In genomic region chr7:80901541-80902274, GRCm38 (mm10) we compare ENCODE assay signal across 8 mouse cellular contexts. TPM values are rescaled to one million over a fixed set of nuclear protein-coding genes. Genes with fewer than 3 reads are reported as not detected.
DNase-seq lines count a peak whose midpoint lies in the region; ATAC-seq and TF ChIP-seq lines count a peak whose summit lies in the region.

No protein-coding gene starts in this region.

- no peak for TF ChIP-seq EP300 in heart, adult 2 months (IDR thresholded peaks at IDR 0.05; ENCODE audit: insufficient read depth, low read depth, low read length)

- no peak for TF ChIP-seq POLR2A in heart, adult 2 months (IDR thresholded peaks at IDR 0.05; ENCODE audit: insufficient read depth, low read depth, low read length)

- no peaks in the 10 kb centered on the region for H3K27me3 ChIP-seq in heart, adult 2 months (ENCODE audit: control insufficient read depth, insufficient read depth, low read length)
- no peaks in the 10 kb centered on the region for H3K27me3 ChIP-seq in G1E (ENCODE audit: insufficient read depth, low read length)
- H3K27me3 ChIP-seq in heart, embryonic 15.5 days = no peaks in the 10 kb centered on the region
- no peaks in the 10 kb centered on the region for H3K27me3 ChIP-seq in liver, embryonic 13.5 days

- no peak for DNase-seq in heart, adult 2 months
- DNase-seq in heart, postnatal 25 days (ENCODE audit: low spot score) = no peak
- no peak for DNase-seq in G1E (ENCODE audit: low spot score)
- no peak for DNase-seq in liver, embryonic 13.5 days
- peak; percentile 29 for DNase-seq in thymus, postnatal 25 days
- no peak for DNase-seq in left cerebral cortex, postnatal 36 days (ENCODE audit: low spot score in 2 of 2)
- no peak for DNase-seq in ovary, postnatal 36 days (ENCODE audit: low spot score)

- H3K27ac ChIP-seq in heart, adult 2 months = peak overlapping the region; percentile 90
- H3K27ac ChIP-seq in heart, embryonic 15.5 days = peak overlapping the region; percentile 85
- H3K27ac ChIP-seq in liver, embryonic 13.5 days = peak overlapping the region; percentile 85

- ATAC-seq in G1E (ENCODE audit: extremely low read depth, insufficient number of reproducible peaks, low FRiP score, poor library complexity, severe bottlenecking) = no peak
- no peak for ATAC-seq in heart, embryonic 15.5 days (replicated peaks; ENCODE audit: insufficient number of reproducible peaks, insufficient read depth, low FRiP score, low read depth)
- no peak for ATAC-seq in liver, embryonic 13.5 days (ENCODE audit: low read depth)

- H3K79me2 ChIP-seq in heart, adult 2 months (replicated peaks; ENCODE audit: control insufficient read depth, insufficient read depth, low read length) = no peaks in the 10 kb centered on the region

- no peak for TF ChIP-seq CTCF in heart, adult 2 months (IDR thresholded peaks at IDR 0.05)
- no peak for TF ChIP-seq CTCF in G1E (IDR thresholded peaks at IDR 0.05; ENCODE audit: low read depth, low read length)

- H3K4me3 ChIP-seq in heart, adult 2 months = peak overlapping the region; percentile 56
- H3K4me3 ChIP-seq in G1E (ENCODE audit: low read depth, low read length) = peak overlapping the region; percentile 82
- peak overlapping the region; percentile 80 for H3K4me3 ChIP-seq in heart, embryonic 15.5 days
- H3K4me3 ChIP-seq in liver, embryonic 13.5 days (replicated peaks) = peak overlapping the region; percentile 79

- intact Hi-C loops in heart, adult 2 months (cut with DNase I) = loop anchor here (2.0 to 5.0 kb wide), 2 partner anchors 45 to 91 kb away; partner anchors contain the start of genes Sec11a and Zfp592
- intact Hi-C loops in heart, postnatal 25 days (cut with DNase I) = loop anchor here (5.0 kb wide), 1 partner anchor 46 kb away; the partner anchor contains the start of gene Sec11a
- intact Hi-C loops in left cerebral cortex, postnatal 36 days (cut with DNase I) = no loop called here

- H3K4me1 ChIP-seq in heart, adult 2 months (ENCODE audit: control insufficient read depth, insufficient read depth, low read length) = peaks cover 2% of the 10 kb centered on the region
- peaks cover 58% of the 10 kb centered on the region for H3K4me1 ChIP-seq in G1E (ENCODE audit: insufficient read depth, low read depth, low read length)
- peaks cover 25% of the 10 kb centered on the region for H3K4me1 ChIP-seq in heart, embryonic 15.5 days (replicated peaks)
- H3K4me1 ChIP-seq in liver, embryonic 13.5 days (replicated peaks) = peaks cover 56% of the 10 kb centered on the region

- peak overlapping the region; percentile 86 for H3K4me2 ChIP-seq in heart, embryonic 15.5 days
- peak overlapping the region; percentile 87 for H3K4me2 ChIP-seq in liver, embryonic 13.5 days

- no peaks in the 10 kb centered on the region for H3K9me3 ChIP-seq in G1E (replicated peaks)
- no peaks in the 10 kb centered on the region for H3K9me3 ChIP-seq in heart, embryonic 15.5 days (replicated peaks)
- no peaks in the 10 kb centered on the region for H3K9me3 ChIP-seq in liver, embryonic 13.5 days (replicated peaks)

- peak overlapping the region; percentile 67 for H3K9ac ChIP-seq in heart, adult 2 months (ENCODE audit: low read depth, low read length)
- peak overlapping the region; percentile 78 for H3K9ac ChIP-seq in heart, embryonic 15.5 days
- peak overlapping the region; percentile 77 for H3K9ac ChIP-seq in liver, embryonic 13.5 days

- WGBS in heart, adult 2 months = 24% methylated on average over 15 of the region's 15 CpGs
- 26% methylated on average over 15 of the region's 15 CpGs for WGBS in heart, embryonic 15.5 days
- 32% methylated on average over 15 of the region's 15 CpGs for WGBS in liver, embryonic 13.5 days (ENCODE audit: insufficient replicate concordance)

- no peaks in the 10 kb centered on the region for H3K36me3 ChIP-seq in heart, adult 2 months (ENCODE audit: control insufficient read depth, insufficient read depth, low read length)
- H3K36me3 ChIP-seq in G1E (replicated peaks) = peaks cover 80% of the 10 kb centered on the region
- H3K36me3 ChIP-seq in heart, embryonic 15.5 days = peaks cover 9% of the 10 kb centered on the region; the same call in 1 of the 2 replicates
- H3K36me3 ChIP-seq in liver, embryonic 13.5 days = peaks cover 28% of the 10 kb centered on the region

RNA-seq across cellular contexts. Expression of gene Wdr73, which starts 0.6 kb away (rescaled TPM):
- 1 to 10 TPM; 4.3 to 7.2 TPM for total RNA-seq in heart, adult 2 months (2021)
- 7.7 and 10.7 TPM in 2 replicates for polyA plus RNA-seq in heart, adult 2 months (2012; rRNA removed)
- total RNA-seq in heart, postnatal 25 days (2021) = 1 to 10 TPM; 5.7 to 6.0 TPM
- 13.2 and 14.4 TPM in 2 replicates for total RNA-seq in G1E (2014; fragmentation: Nextera tagmentation)
- total RNA-seq in G1E (2017) = 31.1 and 35.0 TPM in 2 replicates
- 17.7 and 19.0 TPM in 2 replicates for polyA plus RNA-seq in G1E (2012)
- polyA plus RNA-seq in heart, embryonic 15.5 days (2015; fragmentation: Nextera tagmentation; extraction: Ambion mirVana) = 16.3 and 20.9 TPM in 2 replicates
- polyA plus RNA-seq in liver, embryonic 13.5 days (2015; fragmentation: Nextera tagmentation; extraction: Ambion mirVana) = 22.5 and 25.3 TPM in 2 replicates
- total RNA-seq in left cerebral cortex, postnatal 36 days (2021) = 10 to 100 TPM; 22.9 to 25.8 TPM

RNA-seq across cellular contexts. Expression of gene Nmb, which starts 3.2 kb away (rescaled TPM):
- 1 to 10 TPM; 7.5 to 9.8 TPM for total RNA-seq in heart, adult 2 months (2021)
- 4.2 and 4.9 TPM in 2 replicates for polyA plus RNA-seq in heart, adult 2 months (2012; rRNA removed)
- 1 to 10 TPM; 5.8 to 7.7 TPM for total RNA-seq in heart, postnatal 25 days (2021)
- total RNA-seq in G1E (2014; fragmentation: Nextera tagmentation) (1.5 and 1.6 TPM in 2 replicates), G1E (2017) (1.4 and 2.6 TPM in 2 replicates)
- polyA plus RNA-seq in G1E (2012) = 0.93 and 1.1 TPM in 2 replicates
- polyA plus RNA-seq in heart, embryonic 15.5 days (2015; fragmentation: Nextera tagmentation; extraction: Ambion mirVana) = 4.6 and 4.8 TPM in 2 replicates
- polyA plus RNA-seq in liver, embryonic 13.5 days (2015; fragmentation: Nextera tagmentation; extraction: Ambion mirVana) = 1.5 and 1.6 TPM in 2 replicates
- total RNA-seq in left cerebral cortex, postnatal 36 days (2021) = 1 to 10 TPM; 3.3 to 7.1 TPM

RNA-seq across cellular contexts. Expression of gene Zscan2, which starts 41.0 kb away (rescaled TPM):
- 1 to 10 TPM; 5.7 to 6.3 TPM for total RNA-seq in heart, adult 2 months (2021)
- 3.0 and 4.0 TPM in 2 replicates for polyA plus RNA-seq in heart, adult 2 months (2012; rRNA removed)
- 1 to 10 TPM; 5.4 to 6.1 TPM for total RNA-seq in heart, postnatal 25 days (2021)
- total RNA-seq in G1E (2014; fragmentation: Nextera tagmentation) (4.6 and 5.3 TPM in 2 replicates), G1E (2017) (1.7 and 1.8 TPM in 2 replicates)
- 4.4 and 4.7 TPM in 2 replicates for polyA plus RNA-seq in G1E (2012)
- polyA plus RNA-seq in heart, embryonic 15.5 days (2015; fragmentation: Nextera tagmentation; extraction: Ambion mirVana) = 1.8 and 2.0 TPM in 2 replicates
- 0.31 and 0.37 TPM in 2 replicates for polyA plus RNA-seq in liver, embryonic 13.5 days (2015; fragmentation: Nextera tagmentation; extraction: Ambion mirVana)
- total RNA-seq in left cerebral cortex, postnatal 36 days (2021) = 10 to 100 TPM; 13.4 to 15.2 TPM

RNA-seq across cellular contexts. Expression of gene Sec11a, which starts 45.9 kb away (rescaled TPM):
- 10 to 100 TPM; 41.6 to 43.4 TPM for total RNA-seq in heart, adult 2 months (2021)
- 37.3 and 64.8 TPM in 2 replicates for polyA plus RNA-seq in heart, adult 2 months (2012; rRNA removed)
- total RNA-seq in heart, postnatal 25 days (2021) = 10 to 100 TPM; 47.8 to 59.0 TPM
- total RNA-seq in G1E (2014; fragmentation: Nextera tagmentation) (177 and 221 TPM in 2 replicates), G1E (2017) (395 and 472 TPM in 2 replicates)
- polyA plus RNA-seq in G1E (2012) = 6.3 and 7.7 TPM in 2 replicates
- polyA plus RNA-seq in heart, embryonic 15.5 days (2015; fragmentation: Nextera tagmentation; extraction: Ambion mirVana) = 129 and 148 TPM in 2 replicates
- polyA plus RNA-seq in liver, embryonic 13.5 days (2015; fragmentation: Nextera tagmentation; extraction: Ambion mirVana) = 120 and 121 TPM in 2 replicates
- total RNA-seq in left cerebral cortex, postnatal 36 days (2021) = 10 to 100 TPM; 42.8 to 48.1 TPM
